Mouse (Mus musculus): ENCODE results near the gene Tcta. TPM values are rescaled to one million over a fixed set of nuclear protein-coding genes. Genes with fewer than 3 reads are reported as not detected.
"Not testable (repeated sequence)": the region's sequence is repeated elsewhere in the genome, so short reads cannot be mapped to it uniquely, and the experiment has no call there.

Gene Tcta
- polyA plus RNA-seq, 1 experiment from 2014 or later = 93.1 TPM

GRCm38 (mm10) chr9:108290016-108290750, 15.8 kb downstream of the Tcta start, which contains the start of gene Nicn1:
TSS of gene Nicn1 (plus strand) at chr9:108290429.
- Histone ChIP-seq H3K9ac (replicated peaks; ENCODE audit: low read depth) (0 out of 2 replicates have a peak within 1 kb of the TSS, but pooled peaks have one; percentile 29), H3K36me3 (ENCODE audit: insufficient read depth, low read length) (no peaks in the 10 kb centered on the region), H3K4me3 (ENCODE audit: low read depth, low read length) (peak within 1 kb of the TSS; percentile 53), H3K4me1 (ENCODE audit: insufficient read depth, low read depth, low read length) (peaks cover 8% of the 10 kb centered on the region; the same call in 1 of the 2 replicates), H3K9me3 (ENCODE audit: low read length) (no peaks in the 10 kb centered on the region), H3K4me2 (replicated peaks; ENCODE audit: low read depth, low read length) (peak within 1 kb of the TSS; percentile 70), H3K27ac (ENCODE audit: low read length) (peak within 1 kb of the TSS; percentile 49; the same call in 1 of the 2 replicates), H3K27me3 (replicated peaks; ENCODE audit: insufficient read depth, low read length) (no peaks in the 10 kb centered on the region)
- WGBS = under 1% methylated on average over 32 of the region's 32 CpGs
- DNase-seq (ENCODE audit: low spot score) = peak; percentile 99
- ATAC-seq = peak; percentile 100
- TF ChIP-seq EP300 (IDR thresholded peaks at IDR 0.05) (no peak), CTCF (IDR thresholded peaks at IDR 0.05) (no peak; the same call in 1 of the 2 replicates)

GRCm38 (mm10) chr9:108289347-108289746, 16.6 kb downstream of the Tcta start:
- no peak overlapping the region for H3K4me2 ChIP-seq (replicated peaks; ENCODE audit: low read depth, low read length)
- no peaks in the 10 kb centered on the region for H3K36me3 ChIP-seq (ENCODE audit: insufficient read depth, low read length)
- peaks cover 8% of the 10 kb centered on the region; the same call in 1 of the 2 replicates for H3K4me1 ChIP-seq (ENCODE audit: insufficient read depth, low read depth, low read length)
- H3K27ac ChIP-seq (ENCODE audit: low read length) = no peak overlapping the region
- H3K9me3 ChIP-seq (ENCODE audit: low read length) = no peaks in the 10 kb centered on the region
- H3K4me3 ChIP-seq (ENCODE audit: low read depth, low read length) = no peak overlapping the region
- ATAC-seq = no peak
- DNase-seq (ENCODE audit: low spot score) = no peak
- TF ChIP-seq CTCF (IDR thresholded peaks at IDR 0.05) (no peak), EP300 (IDR thresholded peaks at IDR 0.05) (no peak)
- H3K9ac ChIP-seq (replicated peaks; ENCODE audit: low read depth) = no peak overlapping the region
- WGBS = 59% methylated on average over 2 of the region's 2 CpGs
- H3K27me3 ChIP-seq (replicated peaks; ENCODE audit: insufficient read depth, low read length) = no peaks in the 10 kb centered on the region

GRCm38 (mm10) chr9:108287526-108288238, 18.3 kb downstream of the Tcta start:
- not testable (repeated sequence) for H3K4me3 ChIP-seq (ENCODE audit: low read depth, low read length); H3K36me3 ChIP-seq (ENCODE audit: insufficient read depth, low read length); H3K27me3 ChIP-seq (replicated peaks; ENCODE audit: insufficient read depth, low read length); H3K4me2 ChIP-seq (replicated peaks; ENCODE audit: low read depth, low read length); H3K27ac ChIP-seq (ENCODE audit: low read length); H3K9me3 ChIP-seq (ENCODE audit: low read length); H3K9ac ChIP-seq (replicated peaks; ENCODE audit: low read depth); H3K4me1 ChIP-seq (ENCODE audit: insufficient read depth, low read depth, low read length); ATAC-seq; DNase-seq (ENCODE audit: low spot score)
- WGBS = 88% methylated on average over 4 of the region's 6 CpGs

GRCm38 (mm10) chr9:108284410-108284809, 21.6 kb downstream of the Tcta start:
- Histone ChIP-seq H3K27ac (ENCODE audit: low read length) (no peak overlapping the region), H3K4me2 (replicated peaks; ENCODE audit: low read depth, low read length) (no peak overlapping the region), H3K9me3 (ENCODE audit: low read length) (no peaks in the 10 kb centered on the region), H3K4me1 (ENCODE audit: insufficient read depth, low read depth, low read length) (peaks cover 4% of the 10 kb centered on the region; the same call in 1 of the 2 replicates), H3K4me3 (ENCODE audit: low read depth, low read length) (no peak overlapping the region), H3K27me3 (replicated peaks; ENCODE audit: insufficient read depth, low read length) (no peaks in the 10 kb centered on the region), H3K9ac (replicated peaks; ENCODE audit: low read depth) (no peak overlapping the region), H3K36me3 (ENCODE audit: insufficient read depth, low read length) (no peaks in the 10 kb centered on the region)
- DNase-seq (ENCODE audit: low spot score) = peak; percentile 87
- TF ChIP-seq CTCF (IDR thresholded peaks at IDR 0.05) = peak; percentile 97
- TF ChIP-seq EP300 (IDR thresholded peaks at IDR 0.05) = 0 out of 2 replicates have a peak, but pooled peaks have one; percentile 21
- ATAC-seq = peak; percentile 77
- 11% methylated on average over 6 of the region's 6 CpGs for WGBS

- H3K36me3 ChIP-seq (ENCODE audit: insufficient read depth, low read length) = no peaks in the 10 kb centered on the region
- peak; percentile 81 for DNase-seq (ENCODE audit: low spot score)
- H3K9ac ChIP-seq (replicated peaks; ENCODE audit: low read depth) = no peak overlapping the region
- peak; percentile 87 for ATAC-seq
- H3K4me1 ChIP-seq (ENCODE audit: insufficient read depth, low read depth, low read length) = peaks cover 4% of the 10 kb centered on the region; the same call in 1 of the 2 replicates
- no peak overlapping the region for H3K4me3 ChIP-seq (ENCODE audit: low read depth, low read length)
- 7% methylated on average over 8 of the region's 8 CpGs for WGBS
- no peak overlapping the region for H3K4me2 ChIP-seq (replicated peaks; ENCODE audit: low read depth, low read length)
- H3K9me3 ChIP-seq (ENCODE audit: low read length) = no peaks in the 10 kb centered on the region
- TF ChIP-seq EP300 (IDR thresholded peaks at IDR 0.05) = 0 out of 2 replicates have a peak, but pooled peaks have one; percentile 17
- TF ChIP-seq CTCF (IDR thresholded peaks at IDR 0.05) = peak; percentile 39
- peak overlapping the region; percentile 48 for H3K27ac ChIP-seq (ENCODE audit: low read length)
- H3K27me3 ChIP-seq (replicated peaks; ENCODE audit: insufficient read depth, low read length) = no peaks in the 10 kb centered on the region
Measured at GRCm38 (mm10) chr9:108280071-108280828, 25.7 kb downstream of the Tcta start.
